Mouse (Mus musculus) neural tube, embryonic 13.5 days (tissue): Measurements from ENCODE around the gene U2af1l4. TPM values are rescaled to one million over a fixed set of nuclear protein-coding genes. Genes with fewer than 3 reads are reported as not detected.

ENCODE experiments used
- ATAC-seq: fragments of 200-750 bp; cut with Nextera tagmentation; 2 replicates; pipeline ENCODE4 v1.8.0; 2017; ENCODE audit warnings: low read depth, mild to moderate bottlenecking, moderate TSS enrichment, moderate library complexity
- H3K27ac ChIP-seq: fragments of 300-500 bp; sonication (generic); replicated peaks from 2 replicates; pipeline ENCODE4 v1.5.1; 2015; ENCODE audit warnings: moderate library complexity, mild to moderate bottlenecking, inconsistent platforms
- H3K27me3 ChIP-seq: fragments of 300-500 bp; sonication (generic); 2 replicates; pipeline ENCODE4 v1.6.1; 2015; ENCODE audit warnings: mild to moderate bottlenecking, inconsistent platforms
- H3K36me3 ChIP-seq: fragments of 300-500 bp; sonication (generic); 2 replicates; pipeline ENCODE4 v1.6.1; 2015; ENCODE audit warnings: mild to moderate bottlenecking, inconsistent platforms
- H3K4me1 ChIP-seq: fragments of 300-500 bp; sonication (generic); replicated peaks from 2 replicates; pipeline ENCODE4 v1.6.1; 2015; ENCODE audit warnings: inconsistent platforms
- H3K4me2 ChIP-seq: fragments of 300-500 bp; sonication (generic); 2 replicates; pipeline ENCODE4 v1.6.1; 2015; ENCODE audit warnings: inconsistent platforms, mild to moderate bottlenecking, moderate library complexity
- H3K4me3 ChIP-seq: fragments of 300-500 bp; sonication (generic); 2 replicates; pipeline ENCODE4 v1.5.1; 2015; ENCODE audit warnings: mild to moderate bottlenecking, inconsistent platforms
- H3K9ac ChIP-seq: fragments of 300-500 bp; sonication (generic); 2 replicates; pipeline ENCODE4 v1.6.1; 2015; ENCODE audit warnings: moderate library complexity, mild to moderate bottlenecking, inconsistent platforms
- H3K9me3 ChIP-seq: fragments of 300-500 bp; sonication (generic); 2 replicates; pipeline ENCODE4 v1.6.1; 2016; ENCODE audit warnings: inconsistent platforms
- WGBS: fragments of 180-500 bp; shearing (Covaris S2); methylation state at CpG from one replicate; pipeline ENCODE4 v1.1.7; 2015; 5-methylcytosine and 5-hydroxymethylcytosine counted together
- polyA plus RNA-seq: library from polyadenylated mRNA; unstranded; fragments of >200 nt; fragmentation: Nextera tagmentation; extraction: Ambion mirVana; gene quantifications from 2 replicates; pipeline ENCODE4 v1.2.1, GENCODE M21; 2015

U2af1l4 gene
- polyA plus RNA-seq, result 92.6 and 113 TPM in 2 replicates

DNA sequence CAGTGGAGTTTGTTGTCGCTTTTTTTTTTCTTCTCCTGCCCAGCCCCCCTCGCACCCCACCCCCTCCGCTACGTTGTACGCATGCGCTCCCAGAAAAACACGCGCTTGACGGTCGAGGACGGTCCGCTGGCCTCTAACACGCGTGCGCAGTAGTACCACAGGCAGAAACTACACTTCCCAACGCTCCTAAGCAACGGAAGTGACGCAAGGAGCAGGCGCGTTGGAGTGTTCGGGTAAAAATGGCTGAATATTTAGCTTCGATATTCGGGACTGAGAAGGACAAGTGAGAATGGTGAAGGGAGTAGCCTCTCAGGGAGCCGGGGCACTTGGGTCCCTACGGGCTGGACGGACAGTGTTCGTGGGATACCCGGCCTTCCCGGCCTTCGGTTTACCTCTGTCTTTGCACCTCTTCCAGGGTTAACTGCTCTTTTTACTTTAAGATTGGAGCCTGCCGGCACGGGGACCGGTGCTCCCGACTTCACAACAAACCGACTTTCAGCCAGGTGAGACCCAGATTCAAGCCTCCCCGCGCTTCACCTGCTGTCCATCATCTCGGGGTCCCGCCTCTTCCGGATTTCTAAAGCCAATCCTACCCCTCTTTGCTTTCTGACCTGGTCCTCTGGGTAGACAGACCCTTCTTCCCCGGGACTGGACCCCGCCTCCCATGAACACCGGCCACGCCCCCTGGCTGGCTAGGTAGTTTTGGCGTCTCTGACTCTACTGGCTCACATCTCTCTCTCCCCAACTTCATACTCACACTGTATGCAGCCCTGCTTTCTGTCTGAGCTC is at the start of gene U2af1l4, which contains the start of the genes Gm49396 and Psenen:
U2af1l4 (plus strand) TSS at position 185 of the 789 bp plus-strand sequence.
Gm49396 (plus strand) TSS at position 228 of the 789 bp plus-strand sequence.
Psenen (minus strand) TSS at position 511 of the 789 bp plus-strand sequence.
- H3K27me3 ChIP-seq, result no peaks in the 10 kb centered on the region
- H3K27ac ChIP-seq, result peak within 1 kb of the TSS; percentile 94
- peak within 1 kb of the TSS; percentile 88 for H3K9ac ChIP-seq
- peaks cover 34% of the 10 kb centered on the region for H3K4me1 ChIP-seq
- under 1% methylated on average over 45 of the region's 45 CpGs for WGBS
- peaks cover 32% of the 10 kb centered on the region for H3K36me3 ChIP-seq
- H3K4me2 ChIP-seq, result peak within 1 kb of the TSS; percentile 88
- peak; percentile 90 for ATAC-seq
- H3K4me3 ChIP-seq, result peak within 1 kb of the TSS; percentile 87
- no peaks in the 10 kb centered on the region for H3K9me3 ChIP-seq

DNA sequence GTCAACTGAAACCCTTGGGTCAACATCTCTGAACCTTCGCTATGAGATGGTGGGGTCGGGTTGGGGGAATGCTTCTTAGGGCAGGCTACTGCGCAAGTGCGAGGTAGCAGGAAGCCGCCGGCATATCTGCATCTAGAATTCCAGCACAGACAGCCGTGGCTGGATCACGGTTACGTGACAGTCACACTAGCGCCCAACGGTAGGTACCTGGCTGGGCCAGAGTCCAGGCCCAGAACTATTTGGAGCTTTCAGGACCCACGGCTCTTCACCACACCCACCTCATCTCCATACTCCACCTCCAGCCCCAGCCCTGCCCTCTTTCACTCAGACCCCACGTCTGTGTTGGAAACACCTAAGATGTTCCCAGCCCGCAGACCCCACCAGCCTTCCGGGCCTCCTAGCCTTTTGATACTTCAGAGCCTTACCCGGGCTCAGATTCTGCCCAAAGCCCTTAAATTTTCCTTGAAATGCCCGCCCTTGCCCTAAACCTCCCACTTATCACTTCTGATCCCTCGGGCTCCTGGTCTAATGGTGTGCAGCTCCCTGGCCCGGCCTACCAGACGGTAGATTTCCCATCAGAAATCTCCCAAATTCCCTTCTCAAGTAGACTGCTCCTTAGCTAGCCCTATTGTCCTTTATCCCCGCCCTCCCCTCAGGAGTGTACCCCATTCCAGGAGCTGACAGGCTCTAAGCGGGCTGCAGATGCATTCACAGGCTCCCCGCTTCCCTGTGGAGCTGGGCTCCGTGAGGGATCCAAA is 47.9 kb upstream of the U2af1l4 start:
- Histone ChIP-seq H3K4me3 (no peak overlapping the region), H3K27ac (no peak overlapping the region), H3K36me3 (no peaks in the 10 kb centered on the region), H3K9me3 (no peaks in the 10 kb centered on the region), H3K4me1 (no peaks in the 10 kb centered on the region), H3K27me3 (no peaks in the 10 kb centered on the region), H3K4me2 (no peak overlapping the region), H3K9ac (no peak overlapping the region)
- ATAC-seq, result no peak
- WGBS, result 65% methylated on average over 24 of the region's 24 CpGs

DNA sequence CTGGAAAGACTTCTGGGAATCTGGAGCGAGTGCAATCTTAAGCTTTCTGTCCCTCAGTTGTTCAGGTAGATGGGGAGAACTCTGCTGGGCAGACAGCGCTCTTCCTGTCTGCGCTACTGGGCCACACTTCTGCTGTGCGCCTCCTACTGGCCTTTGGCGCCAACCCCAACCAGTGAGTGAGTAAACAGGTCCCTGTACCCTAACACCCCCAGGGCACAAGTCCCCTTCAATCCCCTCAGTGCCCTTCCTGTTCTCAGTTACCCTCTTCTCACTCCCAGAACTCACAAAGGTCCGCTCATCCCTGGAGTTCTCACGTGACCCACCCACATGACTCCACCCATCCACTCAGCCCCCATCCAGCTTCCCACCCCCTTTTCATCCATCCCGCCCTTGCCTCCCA is 44.8 kb upstream of the U2af1l4 start:
- no peak overlapping the region for H3K4me2 ChIP-seq
- peaks cover 12% of the 10 kb centered on the region for H3K36me3 ChIP-seq
- no peak overlapping the region for H3K9ac ChIP-seq
- H3K27me3 ChIP-seq, result no peaks in the 10 kb centered on the region
- no peak for ATAC-seq
- H3K4me1 ChIP-seq, result no peaks in the 10 kb centered on the region
- 40% methylated on average over 8 of the region's 8 CpGs for whole genome bisulfite sequencing
- no peaks in the 10 kb centered on the region for H3K9me3 ChIP-seq
- H3K27ac ChIP-seq, result no peak overlapping the region
- H3K4me3 ChIP-seq, result no peak overlapping the region

DNA sequence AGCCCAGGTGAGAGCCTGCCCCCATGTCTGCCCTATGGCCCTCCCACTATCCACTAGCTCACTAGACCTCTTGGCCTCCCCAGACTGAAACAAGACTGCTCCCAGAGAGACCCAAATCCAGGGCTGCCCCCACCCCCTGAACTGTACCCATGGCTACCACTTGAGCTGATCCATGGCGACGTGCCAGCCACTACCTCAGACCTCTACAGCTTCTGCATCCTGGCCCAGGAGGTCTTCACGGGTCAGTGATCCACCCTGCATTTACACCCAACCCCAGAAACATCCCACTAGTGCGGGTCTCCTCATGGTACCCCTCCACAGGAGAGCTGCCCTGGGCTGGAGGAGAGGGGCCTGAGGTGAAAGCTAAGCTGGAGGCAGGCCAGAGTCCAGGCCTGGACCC is 42.7 kb upstream of the U2af1l4 start:
- Histone ChIP-seq H3K4me1 (no peaks in the 10 kb centered on the region), H3K27me3 (no peaks in the 10 kb centered on the region), H3K27ac (peak overlapping the region; percentile 18; the same call in 1 of the 2 replicates), H3K4me2 (no peak overlapping the region), H3K36me3 (peaks cover 32% of the 10 kb centered on the region), H3K9ac (no peak overlapping the region), H3K4me3 (no peak overlapping the region), H3K9me3 (no peaks in the 10 kb centered on the region)
- 73% methylated on average over 4 of the region's 4 CpGs for WGBS
- ATAC-seq, result 0 out of 2 replicates have a peak, but pooled peaks have one; percentile 1

DNA sequence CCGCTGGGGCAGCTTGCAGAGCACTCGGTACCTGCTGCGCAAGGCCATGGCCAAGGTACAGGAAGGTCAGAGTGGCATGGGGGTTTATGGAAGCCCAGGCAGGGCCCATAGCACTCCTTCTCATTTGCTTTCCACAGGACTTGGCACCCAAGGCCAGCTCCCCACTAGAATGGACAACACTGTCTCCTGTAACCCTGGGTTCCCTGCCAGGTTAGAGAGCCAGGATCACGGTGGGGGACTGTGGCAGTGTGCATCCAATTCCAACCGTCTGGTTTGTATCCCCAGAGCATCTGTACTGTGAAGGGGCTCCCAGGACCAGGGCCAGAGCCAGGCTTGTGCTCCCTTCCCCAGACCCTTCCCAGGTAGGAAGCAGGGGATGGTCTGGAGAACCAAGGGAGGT is 42.2 kb upstream of the U2af1l4 start:
- H3K4me2 ChIP-seq, result no peak overlapping the region
- H3K9ac ChIP-seq, result no peak overlapping the region
- peak overlapping the region; percentile 18; the same call in 1 of the 2 replicates for H3K27ac ChIP-seq
- no peaks in the 10 kb centered on the region for H3K4me1 ChIP-seq
- H3K27me3 ChIP-seq, result no peaks in the 10 kb centered on the region
- no peak for ATAC-seq
- H3K36me3 ChIP-seq, result peaks cover 36% of the 10 kb centered on the region
- H3K9me3 ChIP-seq, result no peaks in the 10 kb centered on the region
- no peak overlapping the region for H3K4me3 ChIP-seq
- 82% methylated on average over 5 of the region's 5 CpGs for WGBS

DNA sequence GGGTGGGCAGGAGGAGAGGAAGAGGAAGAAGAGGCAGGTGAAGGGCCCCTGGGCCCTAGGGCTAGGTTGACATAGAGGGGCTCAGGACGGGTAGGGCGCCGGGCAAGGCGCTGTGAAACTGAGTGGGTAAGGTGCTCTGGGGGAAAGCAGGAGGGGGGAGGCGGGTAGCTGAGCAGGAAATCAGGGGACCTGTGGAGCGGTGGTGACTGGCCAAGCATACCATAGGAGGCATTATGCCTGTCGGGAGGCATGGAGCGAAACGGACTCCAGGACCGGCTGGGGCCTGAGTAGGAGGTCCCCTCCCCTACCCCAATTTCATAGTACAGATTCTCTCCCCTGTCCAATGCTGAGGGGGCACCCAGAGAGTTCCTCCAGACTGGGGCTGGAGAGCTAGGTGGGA is 40.2 kb upstream of the U2af1l4 start:
- H3K4me1 ChIP-seq, result peaks cover 9% of the 10 kb centered on the region
- no peak overlapping the region for H3K4me2 ChIP-seq
- H3K27me3 ChIP-seq, result no peaks in the 10 kb centered on the region
- H3K4me3 ChIP-seq, result no peak overlapping the region
- peaks cover 56% of the 10 kb centered on the region for H3K36me3 ChIP-seq
- whole genome bisulfite sequencing, result 87% methylated on average over 10 of the region's 10 CpGs
- no peaks in the 10 kb centered on the region for H3K9me3 ChIP-seq
- no peak for ATAC-seq
- no peak overlapping the region for H3K9ac ChIP-seq
- no peak overlapping the region for H3K27ac ChIP-seq

DNA sequence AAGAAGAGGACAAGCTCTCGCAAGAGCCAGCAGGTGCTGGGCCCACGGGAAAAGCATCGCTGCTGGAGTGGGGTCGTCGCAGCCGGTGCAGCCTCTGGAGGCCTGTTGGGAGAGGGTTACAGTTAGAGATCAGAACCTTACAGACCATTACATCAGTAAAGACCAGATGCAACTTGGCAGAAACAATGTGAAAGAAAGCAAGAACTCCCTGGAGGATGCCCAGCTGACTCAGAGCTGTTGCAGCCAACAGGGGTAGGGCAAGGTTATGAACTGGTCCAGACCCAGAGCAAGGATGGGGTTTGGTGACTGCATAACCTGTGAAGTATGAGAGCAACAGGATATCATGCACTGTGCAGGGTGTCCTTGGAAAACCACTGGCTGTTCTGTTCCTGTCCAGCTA is 38.6 kb upstream of the U2af1l4 start:
- Histone ChIP-seq H3K4me3 (no peak overlapping the region), H3K9me3 (no peaks in the 10 kb centered on the region), H3K36me3 (peaks cover 73% of the 10 kb centered on the region), H3K4me2 (no peak overlapping the region), H3K27me3 (no peaks in the 10 kb centered on the region), H3K4me1 (peaks cover 9% of the 10 kb centered on the region), H3K9ac (no peak overlapping the region), H3K27ac (no peak overlapping the region)
- ATAC-seq, result no peak
- WGBS, result 80% methylated on average over 6 of the region's 6 CpGs

DNA sequence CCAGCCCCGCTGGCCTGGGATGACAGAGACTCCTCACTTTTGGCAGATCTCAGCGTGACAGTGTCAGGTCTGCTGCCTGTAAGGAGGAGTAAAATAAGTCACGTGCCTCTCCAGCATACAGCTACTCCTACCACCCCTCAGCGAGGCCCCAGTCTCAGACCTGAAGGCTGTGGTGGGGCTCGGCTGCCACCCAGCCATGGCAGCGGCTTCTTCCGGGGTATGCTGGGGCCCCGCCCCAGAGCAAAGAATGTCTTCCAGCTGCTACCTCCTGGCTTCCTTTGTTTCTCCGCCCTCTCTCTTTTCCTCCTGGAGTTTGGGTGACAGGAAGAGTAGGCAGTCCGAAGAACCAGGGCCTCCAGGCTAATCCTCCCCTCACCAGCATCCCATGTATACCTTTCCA is 37.1 kb upstream of the U2af1l4 start:
- no peak for ATAC-seq
- Histone ChIP-seq H3K27me3 (no peaks in the 10 kb centered on the region), H3K4me3 (no peak overlapping the region), H3K36me3 (peaks cover 87% of the 10 kb centered on the region), H3K4me1 (peaks cover 14% of the 10 kb centered on the region), H3K9me3 (no peaks in the 10 kb centered on the region), H3K9ac (no peak overlapping the region), H3K27ac (no peak overlapping the region), H3K4me2 (no peak overlapping the region)
- WGBS, result 32% methylated on average over 10 of the region's 10 CpGs

DNA sequence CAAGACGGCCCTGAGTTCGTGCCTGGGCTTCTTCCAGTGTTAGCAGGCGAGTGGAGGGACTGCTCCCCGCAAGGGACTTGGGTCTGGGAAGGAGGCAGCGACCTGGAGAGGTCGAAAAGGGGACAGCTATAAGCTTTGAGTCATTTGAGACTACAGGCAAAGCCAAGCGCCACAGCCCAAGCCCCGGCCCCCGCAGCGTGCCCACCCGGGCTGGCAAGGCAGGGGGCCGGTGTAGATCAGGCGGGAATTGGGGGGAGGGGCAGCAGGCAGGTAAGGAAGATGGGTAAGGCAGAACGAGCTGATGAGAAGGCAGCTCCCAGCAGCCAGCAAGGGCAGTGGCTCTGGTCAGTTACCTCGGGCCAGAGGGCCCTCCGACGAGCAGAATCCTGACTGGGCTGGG is 36.7 kb upstream of the U2af1l4 start:
- Histone ChIP-seq H3K9ac (no peak overlapping the region), H3K36me3 (peaks cover 92% of the 10 kb centered on the region), H3K27me3 (no peaks in the 10 kb centered on the region), H3K4me1 (peaks cover 18% of the 10 kb centered on the region), H3K4me3 (no peak overlapping the region), H3K9me3 (no peaks in the 10 kb centered on the region), H3K4me2 (0 out of 2 replicates have a peak overlapping the region, but pooled peaks have one; percentile 1), H3K27ac (no peak overlapping the region)
- no peak for ATAC-seq
- WGBS, result 24% methylated on average over 17 of the region's 17 CpGs

DNA sequence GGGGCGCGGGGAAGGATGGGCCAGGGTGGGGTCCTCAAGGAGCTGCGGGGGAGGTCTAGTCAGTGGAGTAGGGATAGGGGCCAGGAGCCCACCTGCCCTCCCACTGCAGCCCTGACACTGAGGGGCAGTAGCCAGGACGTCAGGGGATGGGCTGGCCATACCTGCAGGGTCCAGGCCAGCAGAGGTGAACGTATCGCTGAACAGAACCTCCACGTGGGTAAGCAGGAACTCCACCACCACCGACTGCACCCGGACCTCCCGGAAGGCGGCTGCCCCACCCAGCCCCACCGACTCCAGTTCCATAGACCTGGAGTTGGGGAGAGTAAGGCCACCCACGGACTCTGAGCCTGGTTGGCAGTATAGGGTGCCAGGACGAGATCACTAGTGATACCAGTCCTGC is 36.1 kb upstream of the U2af1l4 start:
- H3K4me1 ChIP-seq, result peaks cover 24% of the 10 kb centered on the region
- no peaks in the 10 kb centered on the region for H3K27me3 ChIP-seq
- peaks cover 97% of the 10 kb centered on the region for H3K36me3 ChIP-seq
- 81% methylated on average over 14 of the region's 14 CpGs for WGBS
- no peak for ATAC-seq
- no peak overlapping the region for H3K27ac ChIP-seq
- no peaks in the 10 kb centered on the region for H3K9me3 ChIP-seq
- H3K9ac ChIP-seq, result no peak overlapping the region
- no peak overlapping the region for H3K4me3 ChIP-seq
- H3K4me2 ChIP-seq, result no peak overlapping the region

DNA sequence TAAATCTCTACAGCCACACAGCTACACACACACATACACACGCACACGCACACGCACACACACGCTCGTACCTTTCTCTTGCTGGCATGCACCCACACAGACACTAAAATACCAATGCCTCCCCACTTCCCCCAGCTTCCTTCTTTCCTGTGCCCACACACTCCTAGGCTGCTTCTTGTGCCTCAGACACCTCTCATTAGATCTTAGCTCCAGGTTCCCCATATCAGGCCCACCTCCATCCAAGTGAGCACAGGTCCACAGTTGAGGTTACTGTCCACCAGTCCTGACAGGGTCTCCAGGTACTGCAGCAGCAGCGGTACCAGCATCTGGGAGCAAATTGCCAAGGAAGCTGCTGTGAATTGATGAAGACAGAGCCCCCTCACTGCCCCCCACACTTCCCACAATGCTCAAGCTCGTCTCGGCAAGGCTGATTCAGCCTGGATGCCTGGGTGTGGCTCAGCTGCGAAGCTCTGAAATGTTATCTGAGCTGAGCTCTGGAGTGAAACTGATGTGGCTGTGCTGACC is 31.7 kb upstream of the U2af1l4 start:
- peak overlapping the region; percentile 95 for H3K9ac ChIP-seq
- peak overlapping the region; percentile 72 for H3K4me2 ChIP-seq
- H3K27me3 ChIP-seq, result no peaks in the 10 kb centered on the region
- peaks cover 62% of the 10 kb centered on the region for H3K36me3 ChIP-seq
- H3K9me3 ChIP-seq, result no peaks in the 10 kb centered on the region
- no peak for ATAC-seq
- peaks cover 50% of the 10 kb centered on the region for H3K4me1 ChIP-seq
- H3K27ac ChIP-seq, result no peak overlapping the region
- H3K4me3 ChIP-seq, result peak overlapping the region; percentile 13
- 82% methylated on average over 9 of the region's 9 CpGs for WGBS

DNA sequence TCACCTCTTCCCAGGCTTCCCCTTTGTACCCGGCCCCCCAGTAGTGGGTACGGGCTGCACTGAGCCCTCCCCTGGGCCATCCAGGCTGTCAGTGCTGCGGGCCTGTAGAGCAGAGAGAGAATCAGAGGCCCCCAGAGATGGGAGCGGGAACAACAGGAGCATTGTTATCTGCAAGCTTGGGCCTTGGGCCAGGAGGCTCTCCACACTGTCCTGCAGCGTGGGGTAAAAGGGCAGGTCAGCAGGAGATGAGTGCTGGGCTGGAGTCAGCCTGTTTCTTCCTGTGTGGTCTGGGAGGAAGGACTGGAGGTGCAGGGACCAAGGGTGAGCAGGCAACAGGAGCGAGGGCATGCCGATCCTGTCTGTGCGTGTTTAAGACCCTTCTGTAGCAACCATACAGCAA is 30.2 kb upstream of the U2af1l4 start:
- no peaks in the 10 kb centered on the region for H3K9me3 ChIP-seq
- no peaks in the 10 kb centered on the region for H3K27me3 ChIP-seq
- H3K4me2 ChIP-seq, result peak overlapping the region; percentile 72
- ATAC-seq, result no peak
- peak overlapping the region; percentile 92 for H3K27ac ChIP-seq
- H3K9ac ChIP-seq, result peak overlapping the region; percentile 95
- H3K36me3 ChIP-seq, result peaks cover 47% of the 10 kb centered on the region
- peak overlapping the region; percentile 72 for H3K4me3 ChIP-seq
- 12% methylated on average over 8 of the region's 8 CpGs for WGBS
- H3K4me1 ChIP-seq, result peaks cover 44% of the 10 kb centered on the region
